Mouse (Mus musculus): ENCODE data around the gene Hist1h1c.
A peak's percentile ranks its signal among the peaks of the same experiment; 100 is the strongest.
"Not testable (repeated sequence)": the region's sequence is repeated elsewhere in the genome, so short reads cannot be mapped to it uniquely, and the experiment has no call there.

Hist1h1c gene

DNA sequence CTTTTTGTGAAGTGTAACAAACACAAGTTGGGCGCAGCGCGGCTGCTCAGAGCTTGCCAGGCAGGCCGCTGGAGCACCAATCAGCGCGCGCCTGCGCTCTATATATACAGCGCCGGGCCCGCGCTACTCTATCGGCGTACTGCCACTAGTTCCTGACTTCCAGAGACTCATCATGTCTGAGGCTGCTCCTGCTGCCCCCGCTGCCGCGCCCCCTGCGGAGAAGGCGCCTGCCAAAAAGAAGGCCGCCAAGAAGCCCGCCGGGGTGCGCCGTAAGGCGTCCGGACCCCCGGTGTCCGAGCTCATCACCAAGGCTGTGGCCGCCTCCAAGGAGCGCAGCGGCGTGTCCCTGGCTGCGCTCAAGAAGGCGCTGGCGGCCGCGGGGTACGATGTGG, at the start of gene Hist1h1c:
TSS of gene Hist1h1c (plus strand) at position 132 of the 392 bp plus-strand sequence.
- peak; percentile 97 for DNase-seq (ENCODE audit: low read depth)

DNA sequence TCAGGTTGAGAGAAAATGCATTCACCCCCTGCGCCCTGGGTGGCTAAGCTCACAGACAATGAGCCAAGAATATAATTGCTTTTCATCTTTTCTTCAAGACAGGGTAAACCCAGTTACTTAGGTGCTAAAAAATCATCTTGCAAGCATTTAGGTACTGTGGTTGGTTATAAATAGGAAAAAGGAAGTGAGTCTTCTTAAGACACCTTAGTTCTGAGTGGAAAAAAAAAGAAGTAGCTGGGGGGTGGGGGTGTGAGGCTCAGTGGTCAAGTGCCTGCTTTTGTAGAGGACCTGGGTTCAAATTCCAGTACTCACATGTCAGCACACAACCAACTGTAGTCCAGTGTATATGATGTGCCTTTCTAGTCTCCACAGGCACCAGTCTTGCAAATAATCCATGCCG, 49.7 kb upstream of the Hist1h1c start:
- DNase-seq (ENCODE audit: low read depth) = no peak

- DNase-seq (ENCODE audit: low read depth) = no peak
These were observed 49.1 kb upstream of the Hist1h1c start for GRCm38 (mm10) chr13:23689459-23689858.

GRCm38 (mm10) chr13:23693856-23694440, 44.7 kb upstream of the Hist1h1c start:
- DNase-seq (ENCODE audit: low read depth) = no peak

- DNase-seq (ENCODE audit: low read depth) = no peak
These were observed 43.7 kb upstream of the Hist1h1c start for GRCm38 (mm10) chr13:23694956-23695355.

DNA sequence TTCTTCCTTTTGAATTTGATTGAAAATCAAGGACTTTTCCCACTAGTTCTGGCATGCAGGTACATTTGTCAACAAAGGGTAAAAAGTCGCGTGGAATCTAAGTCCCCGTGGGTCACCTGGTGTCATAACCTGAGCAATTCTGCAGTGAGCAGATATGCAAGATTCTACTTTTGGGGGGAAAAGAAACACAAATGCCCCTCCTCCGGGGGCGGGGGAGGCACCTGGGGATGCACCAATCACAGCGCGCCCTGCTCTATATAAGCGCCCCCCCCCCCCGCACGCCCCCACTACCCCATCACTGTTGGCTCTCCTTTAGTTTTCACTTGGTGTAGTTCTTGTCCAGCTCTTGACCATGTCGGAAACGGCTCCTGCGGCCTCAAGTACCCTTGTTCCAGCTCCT, 43.1 kb upstream of the Hist1h1c start, which contains the start of gene Hist1h1t:
TSS of gene Hist1h1t (plus strand) at position 301 of the 400 bp plus-strand sequence.
- no peak for DNase-seq (ENCODE audit: low read depth)

- no peak for DNase-seq (ENCODE audit: low read depth)
These were observed 42.5 kb upstream of the Hist1h1c start for GRCm38 (mm10) chr13:23696061-23696474.

GRCm38 (mm10) chr13:23697491-23698299, 40.9 kb upstream of the Hist1h1c start:
- peak; percentile 85 for DNase-seq (ENCODE audit: low read depth)

DNA sequence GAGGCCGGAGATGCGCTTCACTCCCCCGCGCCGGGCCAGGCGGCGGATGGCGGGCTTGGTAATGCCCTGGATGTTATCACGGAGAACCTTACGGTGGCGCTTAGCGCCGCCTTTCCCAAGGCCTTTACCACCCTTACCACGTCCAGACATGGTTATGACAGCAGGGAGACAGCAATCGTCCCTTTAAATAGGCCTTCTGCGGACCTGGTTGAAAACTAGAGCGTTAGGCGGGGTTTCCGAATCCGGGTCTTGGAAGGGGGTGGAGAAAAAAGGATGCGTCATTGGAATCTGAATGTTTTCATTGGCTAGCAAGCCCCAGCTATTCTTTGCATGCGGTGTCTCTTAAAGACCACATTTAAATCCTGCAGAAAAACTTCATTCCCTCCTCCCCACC, 40.3 kb upstream of the Hist1h1c start, which contains the start of gene Hist1h4c:
TSS of gene Hist1h4c (minus strand) at position 155 of the 394 bp plus-strand sequence.
- DNase-seq (ENCODE audit: low read depth) = peak; percentile 99

- no peak for DNase-seq (ENCODE audit: low read depth)
These were observed 39.6 kb upstream of the Hist1h1c start for GRCm38 (mm10) chr13:23698996-23699395.

- DNase-seq (ENCODE audit: low read depth) = no peak
These were observed 38.8 kb upstream of the Hist1h1c start for GRCm38 (mm10) chr13:23699767-23700166.

GRCm38 (mm10) chr13:23700786-23701520, 37.7 kb upstream of the Hist1h1c start:
- DNase-seq (ENCODE audit: low read depth) = peak; percentile 90

GRCm38 (mm10) chr13:23702220-23702619, 36.4 kb upstream of the Hist1h1c start:
- no peak for DNase-seq (ENCODE audit: low read depth)

DNA sequence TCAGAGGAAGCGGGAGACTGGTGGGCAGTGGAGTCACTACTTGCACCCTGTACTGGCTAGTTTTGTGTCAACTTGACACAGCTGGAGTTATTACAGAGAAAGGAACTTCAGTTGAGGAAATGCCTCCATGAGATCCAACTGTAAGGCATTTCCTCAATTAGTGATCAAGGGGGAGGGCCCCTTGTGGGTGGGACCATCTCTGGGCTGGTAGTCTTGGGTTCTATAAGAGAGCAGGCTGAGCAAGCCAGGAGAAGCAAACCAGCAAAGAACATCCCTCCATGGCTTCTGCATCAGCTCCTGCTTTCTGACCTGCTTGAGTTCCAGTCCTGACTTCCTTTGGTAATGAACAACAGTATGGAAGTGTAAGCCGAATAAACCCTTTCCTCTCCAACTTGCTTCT, 35.8 kb upstream of the Hist1h1c start:
- DNase-seq (ENCODE audit: low read depth) = not testable (repeated sequence)

DNA sequence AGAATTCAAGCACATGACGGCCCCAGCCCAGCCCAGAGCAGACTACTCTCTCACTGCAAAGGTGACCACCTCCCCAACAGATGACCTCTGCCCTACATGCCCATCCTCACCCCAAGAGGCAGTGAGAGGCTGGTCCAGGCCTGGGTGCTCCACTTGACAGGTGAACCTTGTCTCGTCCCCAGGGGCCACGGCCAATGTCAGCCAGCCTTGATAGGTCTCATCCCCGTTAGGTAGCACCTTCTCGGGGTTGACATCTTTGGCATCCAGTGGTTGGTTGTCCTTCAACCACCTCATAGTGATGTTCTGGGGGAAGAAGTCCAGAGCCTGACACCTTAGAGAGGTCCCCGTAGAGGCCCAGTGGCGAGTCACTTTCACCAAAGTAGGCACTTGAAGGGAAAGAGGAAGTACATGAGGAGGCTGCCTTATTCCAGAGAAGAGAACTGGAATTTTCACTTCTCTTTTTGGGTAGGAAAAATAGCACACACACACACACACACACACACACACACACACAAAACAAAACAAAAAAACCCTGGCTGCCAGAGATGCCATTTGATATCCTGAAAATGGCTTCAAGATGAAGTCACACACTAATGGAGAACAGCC, 32.8 kb upstream of the Hist1h1c start:
- DNase-seq (ENCODE audit: low read depth) = no peak

GRCm38 (mm10) chr13:23706771-23707170, 31.8 kb upstream of the Hist1h1c start:
- DNase-seq (ENCODE audit: low read depth) = no peak

DNA sequence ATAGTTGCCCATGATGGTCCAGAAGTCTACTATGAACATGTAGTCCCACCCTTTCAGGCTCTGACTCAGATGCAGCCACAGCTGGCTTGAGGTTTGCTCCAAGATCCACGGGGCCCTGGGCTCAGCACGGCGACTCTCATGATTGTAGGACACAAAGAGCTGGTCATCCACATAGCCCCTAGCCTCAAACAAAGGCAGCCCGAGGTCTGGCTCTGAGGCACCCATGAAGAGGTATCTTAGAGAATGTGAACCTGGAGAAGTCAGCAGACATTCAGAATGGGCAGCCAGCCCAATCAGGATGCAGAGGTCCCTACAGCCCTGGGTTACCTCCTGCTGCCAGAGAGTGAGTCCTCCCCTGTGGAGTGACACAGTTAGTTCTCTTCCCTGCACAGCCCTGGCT, 30.6 kb upstream of the Hist1h1c start:
- DNase-seq (ENCODE audit: low read depth) = no peak

DNA sequence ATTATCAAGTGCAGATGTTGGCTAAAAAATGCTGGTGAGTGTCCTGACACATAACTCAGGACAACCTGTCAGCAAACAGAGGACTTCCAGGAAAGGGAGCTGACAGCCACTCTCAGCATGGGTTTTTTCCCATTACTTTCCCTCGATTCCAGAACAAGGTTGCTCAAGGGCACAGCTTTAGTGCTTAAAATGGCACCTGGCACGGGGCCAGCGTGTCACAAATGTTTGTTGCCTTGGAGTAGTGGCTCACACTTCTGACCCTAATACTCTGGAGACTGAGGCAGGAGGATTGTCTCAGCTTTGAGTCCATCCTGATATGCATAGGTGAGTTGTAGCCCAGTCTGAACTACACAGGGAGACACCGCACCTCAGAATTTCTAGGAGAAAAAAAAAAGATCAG, 30.0 kb upstream of the Hist1h1c start:
- no peak for DNase-seq (ENCODE audit: low read depth)

- DNase-seq (ENCODE audit: low read depth) = no peak
These were observed 28.8 kb upstream of the Hist1h1c start for GRCm38 (mm10) chr13:23709714-23710373.

DNA sequence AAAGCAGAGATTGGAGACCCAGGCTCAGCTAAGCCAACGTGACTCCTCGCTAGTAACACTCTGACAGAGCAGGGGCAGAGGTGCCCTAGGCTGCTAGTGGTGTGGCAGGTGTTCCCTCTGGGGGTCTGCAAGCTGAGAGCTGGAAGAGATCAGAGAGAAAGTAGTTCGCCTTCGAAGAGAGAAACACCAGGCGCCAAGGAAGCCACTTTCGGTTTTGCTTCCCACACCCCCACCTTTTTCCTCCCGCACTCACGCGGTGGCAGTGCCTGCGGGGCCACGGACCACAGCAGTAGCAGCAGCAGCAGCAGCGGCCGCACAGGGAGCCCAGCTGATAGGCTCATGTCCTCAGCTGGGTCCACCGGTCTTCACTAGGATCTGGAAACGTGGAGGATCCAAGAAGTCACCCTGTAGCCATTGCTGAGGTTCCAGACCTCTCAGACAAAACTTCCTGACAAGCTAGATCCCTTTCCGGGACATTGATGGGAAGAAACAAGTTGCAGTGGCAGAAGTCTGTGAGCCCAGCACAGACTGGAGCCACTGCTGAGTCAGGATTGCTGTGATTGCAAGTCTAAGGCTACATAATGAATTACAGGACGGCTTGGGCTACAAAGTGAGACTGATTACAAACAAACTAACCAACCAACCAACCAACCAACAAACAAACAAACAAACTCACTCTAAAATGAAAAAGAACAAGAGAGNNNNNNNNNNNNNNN, 28.1 kb upstream of the Hist1h1c start, which contains the start of gene Hfe:
TSS of gene Hfe (minus strand) at position 481 of the 716 bp plus-strand sequence.
- DNase-seq (ENCODE audit: low read depth) = peak; percentile 83
